Mouse (Mus musculus): ENCODE results near the gene Ptpn1.
A peak's percentile ranks its signal among the peaks of the same experiment; 100 is the strongest.

Gene Ptpn1

DNA sequence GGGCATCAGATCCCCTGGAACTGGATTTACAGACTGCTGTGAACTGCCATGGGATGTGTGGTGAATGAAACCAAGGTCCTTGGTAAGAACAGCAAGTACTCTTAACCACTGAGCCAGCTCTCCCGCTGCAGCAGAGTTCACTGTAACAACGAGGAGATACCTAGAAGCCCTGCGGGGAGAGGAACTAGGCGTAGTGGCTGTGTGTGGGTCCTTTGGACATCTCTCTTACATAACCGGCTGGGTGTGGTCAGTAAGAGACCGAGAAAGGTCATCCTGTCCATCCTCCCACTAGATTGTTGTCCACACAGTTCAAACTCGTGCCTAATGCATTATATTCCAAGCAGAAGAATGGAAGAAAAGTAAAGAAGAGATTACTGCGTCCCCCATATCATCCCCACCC is 10.0 kb upstream of the Ptpn1 start:
- DNase-seq = no peak

- DNase-seq = no peak
These were observed 7.8 kb upstream of the Ptpn1 start for GRCm38 (mm10) chr2:167924011-167924410.

- peak; percentile 84 for DNase-seq
These were observed 6.9 kb upstream of the Ptpn1 start for GRCm38 (mm10) chr2:167924803-167925604.

GRCm38 (mm10) chr2:167925841-167926800 is 5.7 kb upstream of the Ptpn1 start:
- no peak for DNase-seq

GRCm38 (mm10) chr2:167928002-167928526 is 3.8 kb upstream of the Ptpn1 start:
- no peak for DNase-seq

DNA sequence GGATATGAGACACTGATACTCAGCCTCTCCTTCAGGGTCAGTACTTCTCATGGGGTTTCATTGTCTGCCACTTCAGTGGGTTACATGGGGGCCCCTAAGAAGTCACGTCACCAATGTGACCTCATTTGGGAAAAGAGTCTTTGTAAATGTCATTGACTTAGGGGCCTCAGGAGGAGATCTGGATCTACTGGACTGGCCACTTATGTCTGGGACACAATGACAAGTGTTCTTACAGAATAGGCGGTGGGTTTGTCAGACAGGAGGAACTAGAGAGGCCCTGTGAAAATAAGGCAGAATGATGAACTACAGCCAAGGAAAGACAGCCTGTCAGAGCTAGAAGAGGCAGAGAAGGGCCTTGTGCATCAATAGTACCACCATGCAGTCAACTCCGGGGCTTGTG is 2.9 kb upstream of the Ptpn1 start:
- DNase-seq = no peak

GRCm38 (mm10) chr2:167930975-167931374 is 882 bp upstream of the Ptpn1 start:
- DNase-seq = no peak

DNA sequence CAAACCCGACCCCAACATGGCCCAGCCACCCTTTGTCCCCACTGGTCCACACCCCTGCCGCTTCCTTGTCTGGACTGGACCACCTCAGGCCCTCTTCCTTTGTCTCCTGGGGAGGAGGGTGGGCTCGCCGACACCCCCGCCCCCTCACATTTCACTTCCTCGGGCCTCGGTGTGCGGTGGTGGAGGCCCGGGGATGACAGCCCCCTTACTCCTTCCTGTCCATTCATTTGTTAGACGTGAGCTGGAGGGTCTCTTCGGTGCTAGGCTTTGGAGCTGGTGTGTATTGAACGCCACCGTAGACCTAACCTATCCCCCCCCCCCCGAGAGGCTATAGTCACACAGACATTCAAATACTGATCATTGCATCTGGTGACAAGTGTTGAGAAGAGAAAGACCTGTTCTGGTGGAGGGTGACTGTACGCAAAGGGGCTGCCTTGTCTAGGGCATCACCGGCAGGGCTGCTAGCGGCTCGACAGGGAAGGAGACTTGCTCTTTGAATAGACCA is 922 bp downstream of the Ptpn1 start:
- DNase-seq = no peak

- DNase-seq = no peak
These were observed 1.5 kb downstream of the Ptpn1 start for GRCm38 (mm10) chr2:167933397-167933796.

DNA sequence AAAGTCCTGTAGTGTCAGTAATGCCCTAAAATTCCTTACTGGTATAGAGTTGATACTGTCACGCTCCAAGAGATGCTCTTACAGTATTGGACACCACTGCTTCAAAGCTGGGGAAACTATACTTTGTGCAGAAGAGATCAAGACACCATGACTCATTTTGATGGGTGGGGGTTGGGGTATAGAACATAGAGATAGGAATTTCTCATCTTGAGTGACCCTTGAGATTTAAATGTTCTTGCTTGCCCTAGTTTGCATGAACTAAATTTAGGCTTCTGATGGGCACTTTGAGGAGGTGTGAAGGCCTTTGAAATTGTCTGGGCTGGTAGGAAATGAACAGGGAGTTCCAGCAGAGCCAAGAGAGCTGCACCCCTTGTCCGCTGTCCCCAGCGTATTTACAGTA is 4.1 kb downstream of the Ptpn1 start:
- DNase-seq = no peak

DNA sequence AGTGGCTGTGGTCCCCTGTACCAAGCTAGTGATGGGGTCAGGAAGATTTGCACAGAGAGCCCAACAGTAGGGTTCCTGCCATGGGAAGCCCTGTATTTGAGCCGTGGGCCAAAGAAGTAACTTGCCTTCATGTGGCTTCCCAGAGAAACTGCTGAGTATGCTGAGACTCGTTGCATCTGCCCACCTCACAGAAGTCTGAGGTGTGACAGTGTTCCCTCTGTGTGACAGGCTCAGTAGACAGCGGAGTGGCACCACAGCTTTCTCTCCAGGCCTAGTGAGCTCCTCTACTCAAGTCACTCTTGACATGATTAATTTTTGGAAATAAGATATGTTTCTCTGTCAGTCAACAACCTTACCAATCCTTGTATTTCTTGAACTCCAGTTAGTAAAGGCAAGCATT is 6.9 kb downstream of the Ptpn1 start:
- no peak for DNase-seq

- no peak for DNase-seq
These were observed 7.3 kb downstream of the Ptpn1 start for GRCm38 (mm10) chr2:167939204-167939603.

DNA sequence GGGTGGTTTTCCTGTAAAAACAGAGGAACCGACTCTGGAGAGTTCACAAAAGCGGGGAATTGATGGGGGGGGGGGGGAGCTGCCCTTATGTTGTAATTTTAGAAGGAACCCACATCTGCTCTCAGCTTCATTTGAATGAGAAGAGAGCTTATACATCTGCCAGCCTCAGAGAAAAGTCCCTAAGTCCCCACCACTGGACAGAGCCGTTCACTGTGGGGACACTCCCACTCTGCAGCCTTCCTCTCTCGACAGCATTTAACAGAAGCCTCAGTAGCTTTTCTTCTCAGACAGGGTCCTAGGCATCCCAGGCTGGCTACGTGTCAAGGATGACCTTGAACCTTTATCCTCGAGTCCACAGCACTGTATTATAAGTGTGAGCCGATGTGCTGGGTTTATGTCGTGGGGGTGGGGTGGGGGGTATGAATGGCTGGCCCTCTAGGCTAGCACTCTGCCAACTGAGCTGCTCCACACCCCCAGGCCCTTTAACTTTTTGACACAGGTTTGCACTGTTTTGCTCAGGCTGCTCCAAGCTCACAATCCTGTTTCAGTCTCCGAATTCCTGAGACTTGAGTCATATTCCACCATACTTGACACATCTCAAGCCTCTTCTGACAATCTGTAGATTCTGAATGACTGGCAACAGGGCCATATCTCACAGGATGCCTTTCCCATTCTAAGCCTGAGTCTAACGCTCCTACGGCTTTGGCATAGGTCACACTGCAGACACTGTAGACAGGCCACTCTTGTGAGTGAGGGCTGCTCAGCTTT is 8.0 kb downstream of the Ptpn1 start:
- DNase-seq = no peak

DNA sequence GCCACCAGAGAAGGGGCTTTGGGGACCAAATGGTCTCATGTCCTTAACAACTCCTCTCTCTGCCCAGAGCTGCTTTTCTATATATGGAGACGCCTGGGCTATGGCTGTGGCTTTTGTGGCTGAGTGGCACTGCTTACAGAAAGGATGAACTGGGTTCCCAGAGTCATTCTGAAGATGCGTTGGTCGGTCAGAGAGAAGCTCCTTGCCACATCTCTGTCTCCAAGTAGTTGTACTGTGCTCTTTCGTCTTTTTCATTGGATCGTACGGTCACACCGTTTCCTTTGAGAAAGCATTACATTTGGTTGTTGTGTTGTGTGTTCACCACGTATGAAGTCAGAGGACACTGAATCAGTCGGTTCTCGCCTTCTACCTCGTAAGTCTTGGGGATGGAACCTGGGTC is 8.8 kb downstream of the Ptpn1 start:
- no peak for DNase-seq

DNA sequence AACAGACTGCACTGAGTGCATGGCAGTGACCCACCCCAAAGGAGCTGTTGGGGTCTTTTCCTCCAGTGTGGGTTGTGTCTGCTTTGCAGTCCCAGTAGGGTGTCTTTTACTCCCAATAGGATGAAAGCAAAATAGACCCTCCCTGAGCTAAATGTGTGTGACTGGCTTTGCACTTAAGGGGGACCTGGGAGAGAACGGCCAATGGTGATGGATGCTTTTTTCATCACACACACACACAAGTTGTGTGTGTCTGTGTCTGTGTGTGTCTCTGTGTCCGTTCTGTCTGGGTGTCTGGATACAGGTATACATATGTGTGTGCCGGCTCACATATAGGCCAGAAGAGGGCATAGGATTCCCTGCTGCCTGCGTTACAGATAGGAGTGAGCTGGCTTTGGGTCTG is 9.5 kb downstream of the Ptpn1 start:
- no peak for DNase-seq

DNA sequence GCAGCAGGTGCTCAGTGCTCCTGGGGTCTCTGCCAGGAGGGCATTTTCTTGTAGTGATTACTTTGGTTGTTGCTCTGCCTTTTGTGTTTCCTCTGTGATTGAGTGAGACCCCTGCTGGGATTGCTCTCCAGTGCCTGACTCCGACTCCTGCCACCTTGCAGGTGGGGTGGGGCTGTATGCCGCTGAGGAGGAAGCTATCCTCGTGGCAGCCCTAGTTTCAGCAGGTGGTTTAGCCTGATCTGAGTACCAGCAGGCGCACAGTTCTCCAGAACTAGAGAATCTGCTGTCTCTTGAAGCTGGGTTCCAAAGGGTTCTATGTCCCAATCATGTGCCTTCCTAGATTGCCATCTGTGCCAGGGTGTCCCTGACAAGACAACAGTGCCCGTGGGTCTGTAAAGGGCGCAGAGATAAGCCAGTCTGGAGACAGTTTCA is 9.9 kb downstream of the Ptpn1 start:
- no peak for DNase-seq

- DNase-seq = no peak
These were observed 10.5 kb downstream of the Ptpn1 start for GRCm38 (mm10) chr2:167942199-167942925.

GRCm38 (mm10) chr2:167942926-167943633 is 11.2 kb downstream of the Ptpn1 start:
- no peak for DNase-seq

DNA sequence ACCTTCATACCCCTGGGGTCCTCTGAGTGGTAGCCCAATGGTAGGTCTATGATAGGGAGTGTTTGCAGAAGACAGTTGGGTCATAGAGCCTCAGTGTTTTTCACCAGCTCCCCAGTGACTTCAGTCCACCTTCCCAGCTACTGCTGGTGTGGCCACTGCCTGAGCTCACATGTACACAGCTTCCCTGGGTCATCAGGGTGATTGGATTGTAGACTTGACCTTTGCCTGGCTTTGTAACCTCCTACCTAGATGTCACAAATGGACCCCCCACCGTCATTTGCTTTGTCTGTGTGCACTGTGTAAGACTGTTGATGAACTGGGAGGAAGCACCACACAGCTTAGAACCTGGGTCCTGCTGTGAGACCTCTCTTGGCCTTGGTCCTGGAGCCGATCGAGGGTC is 12.3 kb downstream of the Ptpn1 start:
- DNase-seq = no peak

DNA sequence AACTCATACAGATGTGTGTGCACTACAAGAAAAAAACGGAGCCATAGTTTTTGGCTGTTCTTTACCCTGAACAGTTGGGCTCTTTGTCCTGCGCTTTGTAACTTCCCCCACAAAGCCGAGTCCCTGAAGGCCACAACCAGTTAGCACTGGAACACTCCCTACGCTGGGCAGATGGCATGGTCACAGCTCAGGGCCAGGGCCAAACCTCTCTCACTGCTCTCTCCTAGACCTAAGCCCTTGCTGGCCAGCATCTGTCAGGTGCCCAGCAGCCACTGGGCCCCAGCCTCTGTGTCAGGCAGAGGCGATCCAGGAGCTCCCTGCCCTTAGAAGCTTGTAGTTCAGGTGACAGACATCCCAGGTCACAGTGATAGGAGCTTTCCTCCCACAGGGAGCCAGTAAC is 13.6 kb downstream of the Ptpn1 start:
- no peak for DNase-seq

DNA sequence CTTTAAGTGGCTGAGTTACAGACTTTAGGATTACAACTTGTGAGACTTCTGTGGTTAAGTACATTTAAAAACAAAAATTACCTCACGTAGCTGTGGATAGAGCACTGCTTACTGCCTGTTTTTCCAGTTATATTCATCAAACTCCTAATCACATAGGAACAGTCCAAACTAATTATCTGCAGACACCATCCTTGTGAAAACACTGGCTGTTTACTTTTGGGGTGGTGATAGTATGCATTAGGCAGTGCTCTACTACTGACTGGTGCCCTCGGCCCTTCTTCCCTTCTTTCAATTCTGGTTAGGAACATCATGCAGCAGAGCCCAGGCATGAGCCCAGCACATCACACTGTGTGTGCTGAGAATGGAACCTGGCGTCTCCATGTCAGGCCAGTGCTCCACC is 15.4 kb downstream of the Ptpn1 start:
- DNase-seq = no peak

Measured in liver (tissue).